Mouse (Mus musculus) midbrain, embryonic 11.5 days (tissue): Measurements from ENCODE around the gene Ankrd33. TPM values are rescaled to one million over a fixed set of nuclear protein-coding genes. Genes with fewer than 3 reads are reported as not detected.

Experiments
- ATAC-seq: fragments of 200-750 bp; cut with Nextera tagmentation; 2 replicates; pipeline ENCODE4 v1.8.0; 2017; ENCODE audit warnings: moderate TSS enrichment, moderate library complexity; ENCODE audit not compliant: low FRiP score
- DNase-seq: peaks from one replicate; pipeline ENCODE4 v3.0.0; 2015; ENCODE audit warnings: low spot score; ENCODE audit errors: missing footprints
- H3K27ac ChIP-seq: fragments of 300-500 bp; sonication (generic); 2 replicates; pipeline ENCODE4 v1.5.1; 2014; ENCODE audit warnings: low read depth, low read length
- H3K27me3 ChIP-seq: fragments of 300-500 bp; sonication (generic); 2 replicates; pipeline ENCODE4 v1.6.1; 2014; ENCODE audit warnings: mild to moderate bottlenecking, low read length, moderate library complexity, mixed read lengths; ENCODE audit not compliant: control insufficient read depth, insufficient read depth
- H3K36me3 ChIP-seq: fragments of 300-500 bp; sonication (generic); 2 replicates; pipeline ENCODE4 v1.6.1; 2014; ENCODE audit warnings: mild to moderate bottlenecking, low read length, moderate library complexity, mixed read lengths; ENCODE audit not compliant: control insufficient read depth, insufficient read depth
- H3K4me1 ChIP-seq: fragments of 300-500 bp; sonication (generic); 2 replicates; pipeline ENCODE4 v1.6.1; 2014; ENCODE audit warnings: low read length; ENCODE audit not compliant: control insufficient read depth, insufficient read depth
- H3K4me2 ChIP-seq: fragments of 300-500 bp; sonication (generic); 2 replicates; pipeline ENCODE4 v1.6.1; 2014; ENCODE audit warnings: mild to moderate bottlenecking, moderate library complexity
- H3K4me3 ChIP-seq: fragments of 300-500 bp; sonication (generic); 2 replicates; pipeline ENCODE4 v1.5.1; 2014; ENCODE audit warnings: low read depth, low read length
- H3K9ac ChIP-seq: fragments of 300-500 bp; sonication (generic); 2 replicates; pipeline ENCODE4 v1.6.1; 2014; ENCODE audit warnings: low read length
- H3K9me3 ChIP-seq: fragments of 300-500 bp; sonication (generic); 2 replicates; pipeline ENCODE4 v1.6.1; 2016; ENCODE audit warnings: low read length; ENCODE audit not compliant: control insufficient read depth
- WGBS: fragments of 180-500 bp; shearing (Covaris S2); extraction: QIAGEN DNeasy Blood & Tissue Kit; methylation state at CpG from one replicate; pipeline ENCODE4 v1.1.7; 2014; 5-methylcytosine and 5-hydroxymethylcytosine counted together
- polyA plus RNA-seq: library from polyadenylated mRNA; unstranded; fragments of >200 nt; fragmentation: Nextera tagmentation; extraction: Ambion mirVana; gene quantifications from 2 replicates; pipeline ENCODE4 v1.2.1, GENCODE M21; 2014

Gene Ankrd33
- polyA plus RNA-seq, 1 experiment from 2014 or later: not detected

DNA sequence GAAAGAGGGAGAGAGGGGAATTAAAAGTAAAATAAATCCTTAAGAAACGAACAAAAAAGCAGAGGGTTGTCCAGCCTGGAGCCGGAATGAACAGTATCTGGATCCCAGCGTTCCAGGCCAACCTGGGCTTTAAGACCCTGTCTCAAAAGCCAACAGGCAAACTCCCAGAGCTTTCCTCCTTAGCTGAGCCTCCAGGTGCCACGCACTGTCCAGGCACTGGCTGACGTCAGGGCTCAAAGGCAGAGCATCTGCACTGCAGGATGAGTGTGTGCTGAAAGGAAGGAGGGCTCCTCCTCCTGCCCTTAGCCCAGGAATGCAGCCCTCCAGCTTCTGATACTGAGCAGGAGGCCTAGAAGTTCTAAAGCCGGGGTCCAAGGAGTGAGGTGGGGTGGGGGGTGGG lies 21.6 kb upstream of the Ankrd33 start:
- peaks cover 31% of the 10 kb centered on the region for H3K4me1 ChIP-seq
- peaks cover 3% of the 10 kb centered on the region; the same call in 1 of the 2 replicates for H3K27me3 ChIP-seq

GRCm38 (mm10) chr15:101094979-101095378 lies 20.6 kb upstream of the Ankrd33 start:
- DNase-seq (no peak), ATAC-seq (no peak)
- peaks cover 31% of the 10 kb centered on the region for H3K4me1 ChIP-seq
- H3K27ac ChIP-seq: no peak overlapping the region
- H3K4me2 ChIP-seq: no peak overlapping the region
- WGBS: 57% methylated on average over 9 of the region's 9 CpGs
- no peak overlapping the region for H3K4me3 ChIP-seq
- no peaks in the 10 kb centered on the region for H3K36me3 ChIP-seq
- no peak overlapping the region for H3K9ac ChIP-seq
- H3K27me3 ChIP-seq: peaks cover 3% of the 10 kb centered on the region; the same call in 1 of the 2 replicates
- H3K9me3 ChIP-seq: no peaks in the 10 kb centered on the region

More for the DNA sequence above, 21.6 kb upstream of the Ankrd33 start:
- no peak overlapping the region for H3K27ac ChIP-seq
- H3K9ac ChIP-seq: no peak overlapping the region
- no peaks in the 10 kb centered on the region for H3K36me3 ChIP-seq
- H3K9me3 ChIP-seq: no peaks in the 10 kb centered on the region
- H3K4me3 ChIP-seq: no peak overlapping the region
- no peak for ATAC-seq
- H3K4me2 ChIP-seq: no peak overlapping the region
- peak; percentile 84 for DNase-seq
- WGBS: 36% methylated on average over 6 of the region's 6 CpGs

- ATAC-seq (no peak), DNase-seq (no peak)
- no peaks in the 10 kb centered on the region for H3K36me3 ChIP-seq
- H3K4me3 ChIP-seq: no peak overlapping the region
- no peak overlapping the region for H3K9ac ChIP-seq
- WGBS: 37% methylated on average over 3 of the region's 3 CpGs
- no peak overlapping the region for H3K27ac ChIP-seq
- H3K4me1 ChIP-seq: peaks cover 31% of the 10 kb centered on the region
- H3K4me2 ChIP-seq: no peak overlapping the region
- peaks cover 3% of the 10 kb centered on the region; the same call in 1 of the 2 replicates for H3K27me3 ChIP-seq
- no peaks in the 10 kb centered on the region for H3K9me3 ChIP-seq
Observed at GRCm38 (mm10) chr15:101095392-101095791, 20.2 kb upstream of the Ankrd33 start.

- H3K4me3 ChIP-seq: no peak overlapping the region; the same call in 1 of the 2 replicates
Observed at GRCm38 (mm10) chr15:101097985-101098651, 17.4 kb upstream of the Ankrd33 start.

GRCm38 (mm10) chr15:101100996-101101395 lies 14.6 kb upstream of the Ankrd33 start:
- Histone ChIP-seq H3K4me1 (peaks cover 9% of the 10 kb centered on the region), H3K9ac (no peak overlapping the region), H3K36me3 (no peaks in the 10 kb centered on the region), H3K4me2 (no peak overlapping the region), H3K27ac (no peak overlapping the region), H3K4me3 (no peak overlapping the region), H3K27me3 (peaks cover 2% of the 10 kb centered on the region; the same call in 1 of the 2 replicates), H3K9me3 (no peaks in the 10 kb centered on the region)
- peak; percentile 67 for DNase-seq
- no peak for ATAC-seq
- WGBS: 78% methylated on average over 3 of the region's 3 CpGs

More at GRCm38 (mm10) chr15:101097985-101098651, 17.4 kb upstream of the Ankrd33 start:
- no peaks in the 10 kb centered on the region for H3K9me3 ChIP-seq
- peak overlapping the region; percentile 49 for H3K27ac ChIP-seq
- WGBS: 2% methylated on average over 28 of the region's 28 CpGs
- H3K4me2 ChIP-seq: peak overlapping the region; percentile 22
- ATAC-seq: peak; percentile 68
- no peaks in the 10 kb centered on the region for H3K36me3 ChIP-seq
- H3K4me1 ChIP-seq: peaks cover 21% of the 10 kb centered on the region
- peak; percentile 95 for DNase-seq
- peaks cover 5% of the 10 kb centered on the region; the same call in 1 of the 2 replicates for H3K27me3 ChIP-seq
- H3K9ac ChIP-seq: peak overlapping the region; percentile 53

GRCm38 (mm10) chr15:101103605-101104304 lies 11.8 kb upstream of the Ankrd33 start:
- Histone ChIP-seq H3K36me3 (no peaks in the 10 kb centered on the region), H3K27ac (no peak overlapping the region), H3K9me3 (no peaks in the 10 kb centered on the region), H3K4me3 (no peak overlapping the region), H3K9ac (no peak overlapping the region), H3K4me1 (no peaks in the 10 kb centered on the region), H3K27me3 (peaks cover 2% of the 10 kb centered on the region; the same call in 1 of the 2 replicates), H3K4me2 (no peak overlapping the region)
- 74% methylated on average over 9 of the region's 9 CpGs for WGBS
- ATAC-seq (no peak), DNase-seq (peak; percentile 60)

GRCm38 (mm10) chr15:101105496-101105994 lies 10.0 kb upstream of the Ankrd33 start:
- Histone ChIP-seq H3K4me2 (no peak overlapping the region), H3K36me3 (no peaks in the 10 kb centered on the region), H3K4me3 (no peak overlapping the region), H3K9me3 (no peaks in the 10 kb centered on the region), H3K4me1 (no peaks in the 10 kb centered on the region), H3K9ac (no peak overlapping the region), H3K27ac (no peak overlapping the region), H3K27me3 (peaks cover 2% of the 10 kb centered on the region; the same call in 1 of the 2 replicates)
- peak; percentile 75 for ATAC-seq
- 22% methylated on average over 12 of the region's 12 CpGs for WGBS
- DNase-seq: peak; percentile 95

GRCm38 (mm10) chr15:101106011-101106410 lies 9.5 kb upstream of the Ankrd33 start:
- 84% methylated on average over 10 of the region's 10 CpGs for WGBS
- ATAC-seq (no peak), DNase-seq (peak; percentile 71)
- H3K27me3 ChIP-seq: no peaks in the 10 kb centered on the region
- no peaks in the 10 kb centered on the region for H3K9me3 ChIP-seq
- no peak overlapping the region for H3K9ac ChIP-seq
- no peaks in the 10 kb centered on the region for H3K4me1 ChIP-seq
- no peak overlapping the region for H3K4me3 ChIP-seq
- no peak overlapping the region for H3K4me2 ChIP-seq
- H3K36me3 ChIP-seq: no peaks in the 10 kb centered on the region
- H3K27ac ChIP-seq: no peak overlapping the region
